Mouse (Mus musculus) kidney, adult 2 months (tissue): ENCODE data around the gene Gipc2.

Experiments used
- CTCF ChIP-seq: fragments of 200-500 bp; conservative IDR thresholded peaks from 2 replicates; pipeline ENCODE4 v1.5.1; 2011; ENCODE audit warnings: low read depth, mild to moderate bottlenecking, control low read depth, low read length, moderate library complexity, mixed read lengths; ENCODE audit not compliant: insufficient read depth, insufficient read length
- POLR2A ChIP-seq: fragments of 200-500 bp; IDR thresholded peaks from one replicate; pipeline ENCODE4 v1.6.1; 2011; ENCODE audit warnings: low read depth, low read length, control low read depth

DNA sequence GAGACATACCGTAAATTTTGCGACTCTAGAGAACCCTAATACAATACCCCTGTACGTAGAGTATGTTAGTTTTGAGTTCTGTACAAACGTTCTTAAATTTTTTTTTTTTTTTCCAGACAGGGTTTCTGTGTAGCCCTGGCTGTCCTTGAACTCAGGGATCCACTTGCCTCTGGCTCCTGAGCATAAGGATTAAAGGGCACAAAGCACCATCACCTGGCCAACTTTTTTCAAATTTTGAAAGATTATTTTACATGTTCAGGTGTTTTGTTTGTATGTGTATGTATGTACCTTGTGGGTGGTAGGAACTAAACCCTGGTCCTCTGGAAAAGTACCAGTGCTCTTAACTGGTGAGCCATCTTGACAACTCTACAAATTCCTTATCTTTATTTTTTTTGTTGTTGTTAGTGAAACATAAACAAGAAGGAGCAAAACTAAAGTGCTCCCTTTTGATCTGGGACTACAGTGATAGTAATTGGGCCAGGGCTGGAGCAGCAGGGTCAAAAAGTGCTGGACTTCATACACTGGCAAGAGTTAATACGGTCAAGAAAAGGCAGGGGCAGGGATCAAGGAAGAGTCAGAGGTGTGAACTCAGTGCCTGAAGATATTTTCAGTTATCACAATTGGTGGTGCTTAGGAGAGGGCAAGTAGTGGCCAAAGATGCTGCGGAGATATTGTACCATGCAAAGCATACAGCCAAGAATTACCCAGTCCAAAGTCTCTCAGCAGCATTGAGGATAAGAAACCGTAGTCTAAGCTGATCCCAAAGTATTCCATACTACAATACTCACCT lies 42.3 kb upstream of the Gipc2 start:
- TF ChIP-seq CTCF (no peak), POLR2A (no peak)
